Comparison of ENCODE assay signal across 14 mouse cellular contexts in genomic region chr10:21907784-21908183, GRCm38 (mm10). TPM values are rescaled to one million over a fixed set of nuclear protein-coding genes. Genes with fewer than 3 reads are reported as not detected.
DNase-seq lines count a peak whose midpoint lies in the region; ATAC-seq and TF ChIP-seq lines count a peak whose summit lies in the region.
"Had no signal": no experiment of that assay in that cellular context is flagged by ENCODE, and none has a peak within 500 bp of the region (broad histone marks: within the 10 kb centered on the region; RNA-seq: fewer than 3 reads in every experiment).

No protein-coding gene starts in this region.

- ATAC-seq in megakaryocyte progenitor cell, adult 5-6 weeks (replicated peaks; ENCODE audit: poor library complexity): peak; percentile 48; the same call in 1 of the 2 replicates

- TF ChIP-seq CTCF in kidney, adult 2 months (conservative IDR thresholded peaks at IDR 0.05; ENCODE audit: insufficient read depth, insufficient read length, low read depth, low read length): no peak

- H3K4me1 ChIP-seq in kidney, adult 2 months (ENCODE audit: control insufficient read depth, insufficient read depth, low read length): 0 out of 2 replicates have a peak, but pooled peaks cover 2% of the 10 kb centered on the region

- H3K4me3 ChIP-seq in kidney, adult 2 months (ENCODE audit: insufficient read depth, low read depth, low read length): no peak overlapping the region
- H3K4me3 ChIP-seq: embryonic facial prominence, embryonic 12.5 days; limb, embryonic 10.5 days had no signal

- H3K27me3 ChIP-seq in kidney, adult 2 months (replicated peaks; ENCODE audit: control insufficient read depth, insufficient read depth, low read length): no peaks in the 10 kb centered on the region
- H3K27me3 ChIP-seq: embryonic facial prominence, embryonic 12.5 days had no signal

- no peaks in the 10 kb centered on the region for H3K36me3 ChIP-seq in kidney, adult 2 months (ENCODE audit: control insufficient read depth, insufficient read depth, low read length)
- H3K36me3 ChIP-seq: embryonic facial prominence, embryonic 12.5 days; limb, embryonic 10.5 days had no signal

- 58% methylated on average over 3 of the region's 3 CpGs for WGBS in kidney, adult 2 months

- TF ChIP-seq POLR2A in kidney, adult 2 months (IDR thresholded peaks at IDR 0.05; ENCODE audit: low read depth, low read length): no peak

- H3K27ac ChIP-seq in kidney, adult 2 months (ENCODE audit: insufficient read depth, low read depth, low read length): no peak overlapping the region
- H3K27ac ChIP-seq: limb, embryonic 10.5 days; liver, embryonic 14.5 days had no signal

- peak; percentile 11 for DNase-seq in kidney, adult 2 months
- no peak for DNase-seq in kidney, postnatal 25 days
- peak; percentile 15 to 30 for DNase-seq in B cell, adult 2 months
- DNase-seq in T-cell, adult 2 months (ENCODE audit: low spot score): peak; percentile 25
- DNase-seq in layer of hippocampus, adult 9-11 months: no peak
- no peak for DNase-seq in neural tube, embryonic 10.5 days (ENCODE audit: extremely low spot score, low spot score)
- DNase-seq: adrenal gland, postnatal 10 days; cerebellum, postnatal 14 days; kidney, postnatal 10 days; right cerebral cortex, adult 18-20 months had no signal

RNA-seq across cellular contexts. Expression of gene Sgk1, which starts 25.8 kb away (rescaled TPM):
- 73.3 and 76.5 TPM in 2 replicates for polyA plus RNA-seq in kidney, adult 2 months (2012; rRNA removed)
- 5.4 and 11.5 TPM in 2 replicates for total RNA-seq in megakaryocyte progenitor cell, adult 5-6 weeks (2015)
- total RNA-seq in megakaryocyte progenitor cell, adult 5-6 weeks (2017): 8.9 and 28.0 TPM in 2 replicates

Comparison
In these comparisons a context has a peak if more than half of its experiments do, and no peak if none do; other contexts are left out.
1. DNase-seq: peak in kidney, adult 2 months (single experiment), B cell, adult 2 months (2 of 2) and T-cell, adult 2 months (single experiment); none in kidney, postnatal 25 days (0 of 2), layer of hippocampus, adult 9-11 months (single experiment) and neural tube, embryonic 10.5 days (single experiment).